Mouse (Mus musculus) myocyte (in vitro differentiated cells): Measurements from ENCODE around the gene Gm28308. TPM values are rescaled to one million over a fixed set of nuclear protein-coding genes. Genes with fewer than 3 reads are reported as not detected.

Source experiments
- H3K27me3 ChIP-seq: one replicate; pipeline ENCODE4 v1.6.1; 2011; ENCODE audit not compliant: control insufficient read depth, insufficient read depth, insufficient read length
- H3K36me3 ChIP-seq: one replicate; pipeline ENCODE4 v1.6.1; 2011; ENCODE audit not compliant: control insufficient read depth, insufficient read depth
- H3K4me2 ChIP-seq: one replicate; pipeline ENCODE4 v1.6.1; 2011; ENCODE audit warnings: low read depth, control low read depth
- H3K4me3 ChIP-seq: one replicate; pipeline ENCODE4 v1.5.1; 2011; ENCODE audit warnings: mild to moderate bottlenecking, control low read depth, moderate library complexity
- H3K79me2 ChIP-seq: one replicate; pipeline ENCODE4 v1.6.1; 2011; ENCODE audit not compliant: control insufficient read depth, insufficient read depth
- H3ac ChIP-seq: one replicate; pipeline ENCODE4 v1.6.1; 2011; ENCODE audit not compliant: control insufficient read depth, insufficient read length
- CEBPB ChIP-seq: IDR thresholded peaks from 2 replicates; pipeline ENCODE4 v1.6.1; 2011; ENCODE audit warnings: mild to moderate bottlenecking, moderate library complexity; ENCODE audit not compliant: poor library complexity, insufficient read depth, severe bottlenecking
- E2F4 ChIP-seq: IDR thresholded peaks from one replicate; pipeline ENCODE4 v1.6.1; 2011; ENCODE audit warnings: mild to moderate bottlenecking, control low read depth, moderate library complexity; ENCODE audit not compliant: insufficient read depth
- MAX ChIP-seq: IDR thresholded peaks from one replicate; pipeline ENCODE4 v1.6.1; 2011; ENCODE audit warnings: low read depth, mild to moderate bottlenecking, control low read depth
- MYOD1 ChIP-seq, 3 experiments: IDR thresholded peaks; one replicate each; pipeline ENCODE4 v1.6.1; 2011; ENCODE audit warnings: control low read depth in 2 of 3, low read depth in 2 of 3, mild to moderate bottlenecking in 2 of 3, moderate library complexity in 1 of 3; ENCODE audit not compliant: insufficient read length in 2 of 3, control insufficient read depth in 1 of 3
- MYOG ChIP-seq, 3 experiments: IDR thresholded peaks; one replicate each; pipeline ENCODE4 v1.6.1; 2011; ENCODE audit warnings: control low read depth in 2 of 3, low read depth in 2 of 3, mild to moderate bottlenecking in 2 of 3; ENCODE audit not compliant: insufficient read length in 2 of 3, control insufficient read depth in 1 of 3, insufficient read depth in 1 of 3
- POLR2A ChIP-seq: IDR thresholded peaks from one replicate; pipeline ENCODE4 v1.6.1; 2011; ENCODE audit warnings: low read depth, mild to moderate bottlenecking, control low read depth, moderate library complexity; ENCODE audit not compliant: insufficient read length
- POLR2AphosphoS2 ChIP-seq: IDR thresholded peaks from one replicate; pipeline ENCODE4 v1.6.1; 2011; ENCODE audit warnings: low read depth, control low read depth; ENCODE audit not compliant: insufficient read length
- REST ChIP-seq: IDR thresholded peaks from one replicate; pipeline ENCODE4 v1.6.1; 2011; ENCODE audit warnings: mild to moderate bottlenecking, control low read depth, moderate library complexity; ENCODE audit not compliant: insufficient read depth, insufficient read length
- SRF ChIP-seq: IDR thresholded peaks from one replicate; pipeline ENCODE4 v1.6.1; 2011; ENCODE audit warnings: low read depth; ENCODE audit not compliant: control insufficient read depth, insufficient read length
- TCF12 ChIP-seq: IDR thresholded peaks from one replicate; pipeline ENCODE4 v1.6.1; 2011; ENCODE audit warnings: mild to moderate bottlenecking, control low read depth; ENCODE audit not compliant: poor library complexity, insufficient read depth, severe bottlenecking
- TCF3 ChIP-seq: IDR thresholded peaks from one replicate; pipeline ENCODE4 v1.6.1; 2011; ENCODE audit warnings: low read depth, control low read depth; ENCODE audit not compliant: insufficient read length
- USF1 ChIP-seq: IDR thresholded peaks from one replicate; pipeline ENCODE4 v1.6.1; 2011; ENCODE audit warnings: low read depth, mild to moderate bottlenecking, control low read depth, moderate library complexity
- polyA plus RNA-seq: library from polyadenylated mRNA; unstranded; fragments of >200 nt; fragmentation: generic; extraction: Trizol; gene quantifications from one replicate; pipeline ENCODE4 v1.2.1, GENCODE M21; 2012; ENCODE audit warnings: missing spikeins

Gm28308 gene
- polyA plus RNA-seq, 1 experiment, result 0.52 TPM

GRCm38 (mm10) chr6:52164051-52164625 is 49.0 kb downstream of the Gm28308 start:
- TF ChIP-seq MYOG (IDR thresholded peaks at IDR 0.05; ENCODE audit: control insufficient read depth in 1 of 3, insufficient read depth in 1 of 3, insufficient read length in 2 of 3, low read depth in 2 of 3), result no peak
- TF ChIP-seq USF1, result no peak
- no peak for TF ChIP-seq TCF3
- TF ChIP-seq MYOD1 (IDR thresholded peaks at IDR 0.05; ENCODE audit: control insufficient read depth in 1 of 3, insufficient read length in 2 of 3, low read depth in 2 of 3), result no peak
- no peak for TF ChIP-seq MAX
- no peak overlapping the region for H3K4me3 ChIP-seq
- no peaks in the 10 kb centered on the region for H3K27me3 ChIP-seq
- no peak overlapping the region for H3K4me2 ChIP-seq
- H3ac ChIP-seq, result no peak overlapping the region
- H3K36me3 ChIP-seq, result peaks cover 10% of the 10 kb centered on the region
- H3K79me2 ChIP-seq, result peaks cover 15% of the 10 kb centered on the region

DNA sequence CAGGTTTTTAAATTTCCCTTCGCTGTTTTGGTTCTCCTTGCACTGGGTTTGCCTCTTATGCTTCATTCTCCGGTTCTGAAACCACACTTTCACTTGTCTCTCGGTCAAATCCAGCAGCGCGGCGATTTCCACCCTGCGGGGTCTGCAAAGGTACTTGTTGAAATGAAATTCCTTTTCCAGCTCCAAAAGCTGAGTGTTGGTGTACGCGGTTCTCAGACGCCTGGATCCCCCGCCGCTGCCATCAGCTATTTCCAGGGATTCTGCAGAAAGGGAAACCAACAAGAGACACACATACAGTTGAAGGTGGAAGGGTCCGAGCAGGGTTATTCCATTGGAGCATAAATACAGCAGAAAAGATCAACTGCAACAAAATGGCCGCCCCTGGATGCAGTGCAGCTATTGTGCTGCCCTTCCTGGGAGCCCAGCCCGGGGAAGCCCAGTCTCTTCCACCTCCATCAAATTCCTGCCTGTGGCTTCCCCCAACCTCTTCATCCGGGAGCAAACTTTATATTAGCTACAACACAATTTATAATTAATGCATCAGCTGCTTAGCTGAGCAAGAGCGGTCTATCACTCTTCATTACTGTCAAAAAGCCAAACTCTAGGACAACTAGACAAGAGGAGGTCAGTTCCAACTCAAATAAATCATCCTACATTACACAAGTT is 49.6 kb downstream of the Gm28308 start:
- TF ChIP-seq TCF3, result no peak
- TF ChIP-seq POLR2AphosphoS2, result no peak
- TF ChIP-seq MAX, result no peak
- TF ChIP-seq REST, result no peak
- TF ChIP-seq CEBPB, result no peak
- TF ChIP-seq USF1, result no peak
- no peak for TF ChIP-seq SRF
- no peak for TF ChIP-seq MYOD1 (IDR thresholded peaks at IDR 0.05; ENCODE audit: control insufficient read depth in 1 of 3, insufficient read length in 2 of 3, low read depth in 2 of 3)
- no peak for TF ChIP-seq POLR2A
- H3K4me2 ChIP-seq, result no peak overlapping the region

DNA sequence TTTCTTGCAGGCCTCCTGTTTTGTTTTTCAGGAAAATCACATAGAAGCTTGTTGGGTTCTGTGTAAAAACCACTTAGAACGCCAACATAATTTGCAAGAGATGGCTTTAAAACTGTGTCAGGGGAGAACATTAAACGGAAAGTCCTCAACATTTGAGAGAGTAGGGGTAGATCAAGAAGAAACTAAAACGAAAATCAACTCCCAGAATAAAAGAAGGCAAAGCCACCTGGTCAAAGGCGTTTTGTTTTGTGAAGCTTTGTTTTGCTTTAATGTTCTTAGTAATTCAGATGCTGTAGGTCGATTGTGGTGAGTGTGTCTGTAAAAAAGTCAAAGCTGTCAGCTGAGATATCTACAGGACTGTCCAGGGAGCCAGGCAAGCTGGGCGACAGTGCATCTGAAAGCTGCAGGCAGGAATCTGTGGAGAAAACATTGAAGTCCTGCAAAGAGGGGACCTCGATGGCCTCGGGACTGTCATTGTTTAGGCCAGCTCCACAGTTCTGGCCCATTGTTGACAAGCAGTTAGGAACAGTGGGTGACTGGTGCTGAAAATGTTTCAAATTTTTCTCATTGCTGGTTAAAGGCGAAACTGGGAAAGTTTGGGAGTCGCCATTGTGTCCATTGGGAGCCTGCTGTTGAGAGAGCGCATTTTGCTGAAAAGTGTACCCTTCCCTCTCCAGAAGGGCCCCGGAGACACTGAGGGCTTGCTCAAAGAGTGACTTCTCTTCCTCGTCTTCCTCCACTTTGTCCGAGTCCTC is 50.4 kb downstream of the Gm28308 start:
- Histone ChIP-seq H3K36me3 (peaks cover 10% of the 10 kb centered on the region), H3K79me2 (peaks cover 16% of the 10 kb centered on the region), H3K4me2 (no peak overlapping the region), H3ac (no peak overlapping the region), H3K27me3 (no peaks in the 10 kb centered on the region), H3K4me3 (no peak overlapping the region)
- TF ChIP-seq TCF3, result no peak
- no peak for TF ChIP-seq MYOD1 (IDR thresholded peaks at IDR 0.05; ENCODE audit: control insufficient read depth in 1 of 3, insufficient read length in 2 of 3, low read depth in 2 of 3)
- TF ChIP-seq USF1, result no peak
- TF ChIP-seq TCF12, result no peak

More for the DNA sequence above, 49.6 kb downstream of the Gm28308 start:
- peaks cover 16% of the 10 kb centered on the region for H3K79me2 ChIP-seq
- no peak overlapping the region for H3ac ChIP-seq
- H3K4me3 ChIP-seq, result no peak overlapping the region
- peaks cover 10% of the 10 kb centered on the region for H3K36me3 ChIP-seq
- no peaks in the 10 kb centered on the region for H3K27me3 ChIP-seq

DNA sequence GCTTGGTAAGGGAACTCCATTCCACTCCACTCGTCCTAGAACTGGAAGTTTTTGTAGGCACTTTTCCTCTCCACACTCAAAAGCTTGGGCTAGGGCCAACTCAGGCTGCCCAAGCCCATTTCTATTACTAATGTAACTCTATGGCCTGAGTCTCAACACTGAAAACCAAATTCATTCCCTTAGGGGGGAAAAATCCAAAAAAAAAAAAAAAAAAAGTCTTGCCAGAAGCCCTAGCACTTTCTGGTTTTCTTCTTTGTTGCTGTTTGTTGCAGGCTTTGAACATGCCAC is 51.1 kb downstream of the Gm28308 start:
- Histone ChIP-seq H3K27me3 (no peaks in the 10 kb centered on the region), H3K4me3 (no peak overlapping the region), H3K4me2 (no peak overlapping the region)

DNA sequence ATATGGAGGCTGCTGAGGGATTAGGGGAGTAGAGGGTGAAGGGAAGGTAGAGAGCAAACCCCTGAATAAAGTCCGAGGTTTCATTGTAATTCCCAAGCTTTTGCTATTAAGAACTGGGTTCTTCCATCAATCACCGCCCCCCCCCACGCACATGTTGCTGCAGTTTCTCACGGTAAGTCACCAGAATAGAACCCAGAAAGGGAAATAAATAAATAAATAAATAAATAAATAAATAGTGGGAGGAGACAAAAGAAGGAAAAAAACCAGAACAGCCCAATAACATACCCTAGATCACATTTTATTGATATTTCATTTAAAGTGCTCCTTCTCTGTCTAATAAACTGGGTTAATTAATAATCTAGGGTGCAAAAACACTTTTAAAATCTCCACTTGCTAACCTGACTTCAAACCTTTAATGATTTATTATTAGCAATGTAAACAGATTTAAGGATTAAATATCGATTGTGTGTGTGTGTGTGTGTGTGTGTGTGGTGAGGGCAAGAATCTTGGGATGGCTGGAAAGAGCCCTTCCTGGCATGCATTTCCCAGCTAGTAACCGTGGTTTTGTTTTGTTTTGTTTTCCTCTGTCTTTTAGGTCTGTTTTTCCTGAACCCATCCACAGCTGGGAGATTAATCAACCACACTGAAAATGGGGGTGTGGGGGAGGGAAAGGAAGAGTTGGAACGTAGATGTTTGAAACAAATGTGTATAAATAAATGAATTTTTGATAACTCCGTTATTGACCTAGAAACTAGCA is 51.6 kb downstream of the Gm28308 start:
- no peaks in the 10 kb centered on the region for H3K27me3 ChIP-seq
- H3K4me2 ChIP-seq, result peak overlapping the region; percentile 98

More for the DNA sequence above, 51.1 kb downstream of the Gm28308 start:
- TF ChIP-seq MYOG (IDR thresholded peaks at IDR 0.05; ENCODE audit: control insufficient read depth in 1 of 3, insufficient read depth in 1 of 3, insufficient read length in 2 of 3, low read depth in 2 of 3) (no peak), TCF3 (no peak), MYOD1 (IDR thresholded peaks at IDR 0.05; ENCODE audit: control insufficient read depth in 1 of 3, insufficient read length in 2 of 3, low read depth in 2 of 3) (no peak), USF1 (no peak), REST (no peak), E2F4 (no peak), CEBPB (no peak), TCF12 (no peak), POLR2AphosphoS2 (no peak), SRF (no peak), POLR2A (no peak), MAX (no peak)
- no peak overlapping the region for H3ac ChIP-seq
- H3K79me2 ChIP-seq, result peaks cover 16% of the 10 kb centered on the region
- peaks cover 10% of the 10 kb centered on the region for H3K36me3 ChIP-seq

More for the DNA sequence above, 51.6 kb downstream of the Gm28308 start:
- H3K4me3 ChIP-seq, result peak overlapping the region; percentile 86
- H3ac ChIP-seq, result no peak overlapping the region
- H3K79me2 ChIP-seq, result peaks cover 16% of the 10 kb centered on the region
- TF ChIP-seq E2F4, result no peak
- no peak for TF ChIP-seq POLR2A
- no peak for TF ChIP-seq CEBPB
- TF ChIP-seq TCF12, result no peak
- TF ChIP-seq POLR2AphosphoS2, result no peak
- H3K36me3 ChIP-seq, result peaks cover 10% of the 10 kb centered on the region
